Comparison of ENCODE assay signal across 10 mouse cellular contexts in the genomic region with DNA sequence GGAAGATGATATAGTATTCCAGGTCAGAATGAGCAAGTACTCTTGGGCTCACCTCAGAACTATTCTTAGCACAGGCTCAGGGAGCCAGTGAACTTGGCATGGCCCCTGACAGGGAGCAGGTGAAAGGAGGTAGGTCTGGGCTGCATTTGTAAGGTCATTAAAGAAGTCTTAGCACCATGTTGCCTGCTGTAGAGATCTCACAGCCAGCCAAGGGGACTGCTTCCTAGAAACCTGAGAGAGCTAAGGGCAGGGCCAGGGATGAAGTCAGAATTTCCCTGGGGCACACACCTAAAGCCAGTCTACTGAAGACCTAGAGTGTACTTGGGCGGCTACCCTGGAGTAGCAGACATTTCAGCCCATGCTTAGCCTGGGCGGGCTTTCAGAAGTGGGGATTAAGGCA.
A peak's percentile ranks its signal among the peaks of the same experiment; 100 is the strongest.
DNase-seq lines count a peak whose midpoint lies in the region; ATAC-seq and TF ChIP-seq lines count a peak whose summit lies in the region.
"Had no signal": no experiment of that assay in that cellular context is flagged by ENCODE, and none has a peak within 500 bp of the region (broad histone marks: within the 10 kb centered on the region; RNA-seq: fewer than 3 reads in every experiment).

No protein-coding gene starts in this region.

- no peak overlapping the region for H3K4me3 ChIP-seq in kidney, embryonic 14.5 days (ENCODE audit: low read length)
- H3K4me3 ChIP-seq in embryonic facial prominence, embryonic 10.5 days, result no peak overlapping the region
- H3K4me3 ChIP-seq in liver, postnatal 0 days (ENCODE audit: low read depth, low read length), result no peak overlapping the region
- no peak overlapping the region for H3K4me3 ChIP-seq in left cerebral cortex, adult 2 months
- H3K4me3 ChIP-seq: limb, embryonic 13.5 days had no signal

- no peak overlapping the region for H3K9ac ChIP-seq in kidney, embryonic 14.5 days (ENCODE audit: low read depth, low read length)
- 0 out of 2 replicates have a peak overlapping the region, but pooled peaks have one; percentile 1 for H3K9ac ChIP-seq in liver, postnatal 0 days (replicated peaks)
- H3K9ac ChIP-seq: limb, embryonic 13.5 days had no signal

- no peak for ATAC-seq in kidney, embryonic 14.5 days (ENCODE audit: low FRiP score, low TSS enrichment)
- no peak for ATAC-seq in liver, postnatal 0 days
- ATAC-seq: Patski had no signal

- no peak for TF ChIP-seq EP300 in liver, postnatal 0 days (IDR thresholded peaks at IDR 0.05; ENCODE audit: low read depth)

- peaks cover 24% of the 10 kb centered on the region for H3K4me1 ChIP-seq in kidney, embryonic 14.5 days (ENCODE audit: control insufficient read depth, insufficient read depth, low read length)
- peaks cover 72% of the 10 kb centered on the region for H3K4me1 ChIP-seq in embryonic facial prominence, embryonic 10.5 days
- peaks cover 8% of the 10 kb centered on the region for H3K4me1 ChIP-seq in liver, postnatal 0 days (ENCODE audit: insufficient read depth)

- intact Hi-C loops in left cerebral cortex, adult 2 months (cut with DNase I), result no loop called here

- H3K4me2 ChIP-seq in kidney, embryonic 14.5 days (replicated peaks; ENCODE audit: low read depth, low read length), result 0 out of 2 replicates have a peak overlapping the region, but pooled peaks have one; percentile 4
- H3K4me2 ChIP-seq in liver, postnatal 0 days (ENCODE audit: low read depth, low read length), result no peak overlapping the region; the same call in 1 of the 2 replicates
- H3K4me2 ChIP-seq: limb, embryonic 13.5 days had no signal

- H3K36me3 ChIP-seq in kidney, embryonic 14.5 days (ENCODE audit: control insufficient read depth, insufficient read depth, low read length), result no peaks in the 10 kb centered on the region
- H3K36me3 ChIP-seq in embryonic facial prominence, embryonic 10.5 days (replicated peaks), result no peaks in the 10 kb centered on the region
- no peaks in the 10 kb centered on the region for H3K36me3 ChIP-seq in liver, postnatal 0 days (replicated peaks; ENCODE audit: insufficient read depth, low read length)
- H3K36me3 ChIP-seq: limb, embryonic 13.5 days had no signal

- DNase-seq in kidney, postnatal 14 days, result no peak
- DNase-seq in embryonic facial prominence, embryonic 10.5 days (ENCODE audit: low spot score), result no peak
- peak; percentile 66 for DNase-seq in gastrocnemius, postnatal 25 days
- DNase-seq in liver, postnatal 0 days, result no peak
- no peak for DNase-seq in adrenal gland, adult 8-10 months
- DNase-seq in left cerebral cortex, adult 2 months (ENCODE audit: extremely low spot score in 1 of 2, low spot score in 2 of 2), result no peak
- DNase-seq: right cerebral cortex, postnatal 4 days had no signal

- peak overlapping the region; percentile 83; the same call in 1 of the 2 replicates for H3K27ac ChIP-seq in kidney, embryonic 14.5 days (ENCODE audit: low read depth, low read length)
- peak overlapping the region; percentile 70 for H3K27ac ChIP-seq in embryonic facial prominence, embryonic 10.5 days (replicated peaks)
- H3K27ac ChIP-seq in liver, postnatal 0 days (ENCODE audit: low read depth), result peak overlapping the region; percentile 1; the same call in 1 of the 2 replicates
- no peak overlapping the region for H3K27ac ChIP-seq in left cerebral cortex, adult 2 months
- H3K27ac ChIP-seq: limb, embryonic 13.5 days had no signal

- H3K27me3 ChIP-seq in kidney, embryonic 14.5 days (ENCODE audit: control insufficient read depth, insufficient read depth, low read length), result no peaks in the 10 kb centered on the region
- H3K27me3 ChIP-seq in embryonic facial prominence, embryonic 10.5 days (replicated peaks; ENCODE audit: low read depth, poor library complexity, severe bottlenecking), result 0 out of 2 replicates have a peak, but pooled peaks cover 8% of the 10 kb centered on the region
- no peaks in the 10 kb centered on the region for H3K27me3 ChIP-seq in liver, postnatal 0 days (ENCODE audit: insufficient read depth, low read length)
- H3K27me3 ChIP-seq: limb, embryonic 13.5 days; Patski had no signal

- TF ChIP-seq CTCF in liver, postnatal 0 days (IDR thresholded peaks at IDR 0.05; ENCODE audit: low read depth), result no peak
- TF ChIP-seq CTCF in left cerebral cortex, adult 2 months (IDR thresholded peaks at IDR 0.05), result no peak

- 34% methylated on average over 2 of the region's 2 CpGs for WGBS in kidney, embryonic 14.5 days
- 30% methylated on average over 2 of the region's 2 CpGs for WGBS in embryonic facial prominence, embryonic 10.5 days
- 41% methylated on average over 2 of the region's 2 CpGs for WGBS in liver, postnatal 0 days (ENCODE audit: insufficient replicate concordance)

- H3K9me3 ChIP-seq in kidney, embryonic 14.5 days (ENCODE audit: control insufficient read depth, low read length), result no peaks in the 10 kb centered on the region
- no peaks in the 10 kb centered on the region for H3K9me3 ChIP-seq in embryonic facial prominence, embryonic 10.5 days
- no peaks in the 10 kb centered on the region for H3K9me3 ChIP-seq in liver, postnatal 0 days (ENCODE audit: low read length)
- H3K9me3 ChIP-seq: limb, embryonic 13.5 days had no signal
